Mouse (Mus musculus) midbrain, postnatal 0 days (tissue): ENCODE results near the gene Spata13. TPM values are rescaled to one million over a fixed set of nuclear protein-coding genes. Genes with fewer than 3 reads are reported as not detected.
A peak's percentile ranks its signal among the peaks of the same experiment; 100 is the strongest.

Experiments used
- ATAC-seq: fragments of 200-750 bp; cut with Nextera tagmentation; 2 replicates; pipeline ENCODE4 v1.8.0; 2017; ENCODE audit warnings: moderate number of reproducible peaks, mild to moderate bottlenecking, moderate TSS enrichment, moderate library complexity; ENCODE audit not compliant: low FRiP score
- DNase-seq: peaks from one replicate; pipeline ENCODE4 v3.0.0-alpha.2; 2015; ENCODE audit warnings: low spot score
- H3K27ac ChIP-seq: fragments of 300-500 bp; sonication (generic); 2 replicates; pipeline ENCODE4 v1.5.1; 2014; ENCODE audit warnings: low read depth, mild to moderate bottlenecking, low read length, mixed read lengths
- H3K27me3 ChIP-seq: fragments of 300-500 bp; sonication (generic); 2 replicates; pipeline ENCODE4 v1.6.1; 2014; ENCODE audit warnings: low read length, control low read depth, mixed read lengths; ENCODE audit not compliant: insufficient read depth
- H3K36me3 ChIP-seq: fragments of 300-500 bp; sonication (generic); 2 replicates; pipeline ENCODE4 v1.6.1; 2014; ENCODE audit warnings: low read length, control low read depth, mixed read lengths; ENCODE audit not compliant: insufficient read depth
- H3K4me1 ChIP-seq: fragments of 300-500 bp; sonication (generic); 2 replicates; pipeline ENCODE4 v1.6.1; 2014; ENCODE audit warnings: mild to moderate bottlenecking, control low read depth, antibody characterized with exemption, low read length, mixed read lengths; ENCODE audit not compliant: insufficient read depth
- H3K4me2 ChIP-seq: fragments of 300-500 bp; sonication (generic); 2 replicates; pipeline ENCODE4 v1.6.1; 2014; ENCODE audit warnings: low read depth, mild to moderate bottlenecking, low read length, mixed read lengths; ENCODE audit not compliant: poor library complexity, severe bottlenecking
- H3K4me3 ChIP-seq: fragments of 300-500 bp; sonication (generic); 2 replicates; pipeline ENCODE4 v1.5.1; 2014; ENCODE audit warnings: low read depth, mild to moderate bottlenecking, low read length, moderate library complexity
- H3K9ac ChIP-seq: fragments of 300-500 bp; sonication (generic); replicated peaks from 2 replicates; pipeline ENCODE4 v1.6.1; 2014; ENCODE audit warnings: mild to moderate bottlenecking, low read length, moderate library complexity, mixed read lengths; ENCODE audit not compliant: poor library complexity, severe bottlenecking
- H3K9me3 ChIP-seq: fragments of 300-500 bp; sonication (generic); 2 replicates; pipeline ENCODE4 v1.6.1; 2016; ENCODE audit warnings: low read length, control low read depth
- CTCF ChIP-seq: IDR thresholded peaks from 2 replicates; pipeline ENCODE4 v1.5.1; 2016; ENCODE audit warnings: antibody characterized with exemption, mild to moderate bottlenecking
- WGBS: fragments of 180-500 bp; shearing (Covaris S2); extraction: QIAGEN DNeasy Blood & Tissue Kit; methylation state at CpG from one replicate; pipeline ENCODE4 v1.1.7; 2014; 5-methylcytosine and 5-hydroxymethylcytosine counted together
- polyA plus RNA-seq: library from polyadenylated mRNA; unstranded; fragments of >200 nt; fragmentation: Nextera tagmentation; extraction: Ambion mirVana; gene quantifications from 2 replicates; pipeline ENCODE4 v1.2.1, GENCODE M21; 2015
- total RNA-seq: library from RNA; depleted of rRNA; stranded (reverse); fragments of >200 nt; gene quantifications from 2 replicates; pipeline ENCODE4 v1.2.3, GENCODE M21; 2014

The Spata13 gene
- total and polyA plus RNA-seq, 2 experiments from 2014 or later = 12.4 to 33.0 TPM

DNA sequence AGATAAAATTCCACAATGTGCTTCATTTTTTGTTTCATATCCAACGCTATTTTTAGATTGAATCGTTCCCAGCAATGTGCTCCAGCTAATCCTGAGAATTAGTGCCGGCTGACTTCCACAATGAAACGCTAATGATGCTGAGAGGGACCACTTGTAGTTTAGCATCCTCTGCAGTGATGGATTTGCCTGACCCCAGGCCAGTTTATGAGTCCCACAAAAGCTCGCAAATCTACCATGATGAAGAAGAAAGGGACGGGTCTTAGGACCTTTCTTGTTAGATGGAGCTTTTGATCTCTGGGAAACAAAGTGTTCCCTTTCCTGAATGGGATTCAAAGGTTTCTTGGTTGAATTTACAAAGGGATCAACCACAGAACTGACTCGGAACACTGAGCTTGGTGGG is 21.1 kb upstream of the Spata13 start:
- no peak for TF ChIP-seq CTCF
- no peak overlapping the region for H3K27ac ChIP-seq
- no peaks in the 10 kb centered on the region for H3K27me3 ChIP-seq
- no peaks in the 10 kb centered on the region for H3K4me1 ChIP-seq
- no peak for DNase-seq
- H3K9ac ChIP-seq = no peak overlapping the region
- H3K9me3 ChIP-seq = no peaks in the 10 kb centered on the region
- no peak overlapping the region for H3K4me3 ChIP-seq
- H3K36me3 ChIP-seq = no peaks in the 10 kb centered on the region
- H3K4me2 ChIP-seq = no peak overlapping the region
- no peak for ATAC-seq
- 5% methylated on average over 7 of the region's 7 CpGs for WGBS

DNA sequence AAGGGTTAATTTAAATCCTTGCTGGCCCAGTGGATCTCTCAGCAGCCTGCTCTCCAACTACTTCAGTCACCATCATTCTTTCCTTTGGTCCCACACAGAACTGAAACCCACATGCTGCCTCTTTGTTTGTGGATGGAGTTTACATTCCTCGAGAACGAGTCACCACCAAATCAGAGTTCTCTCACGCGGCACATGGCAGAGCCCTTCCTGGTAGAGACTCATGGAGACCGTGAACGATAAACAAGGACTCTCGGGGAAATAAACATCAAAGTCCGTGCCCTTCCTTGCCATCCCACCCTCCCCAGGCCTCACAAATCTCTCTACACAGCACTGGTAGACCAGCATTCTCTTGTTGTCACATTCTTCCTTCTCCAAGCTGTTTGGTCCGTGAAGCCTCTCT is 12.7 kb upstream of the Spata13 start:
- H3K36me3 ChIP-seq = no peaks in the 10 kb centered on the region
- no peak overlapping the region for H3K9ac ChIP-seq
- DNase-seq (no peak), ATAC-seq (no peak)
- H3K4me2 ChIP-seq = no peak overlapping the region
- no peak overlapping the region for H3K27ac ChIP-seq
- no peak overlapping the region for H3K4me3 ChIP-seq
- 84% methylated on average over 9 of the region's 9 CpGs for WGBS
- no peaks in the 10 kb centered on the region for H3K9me3 ChIP-seq
- no peaks in the 10 kb centered on the region for H3K4me1 ChIP-seq
- no peak for TF ChIP-seq CTCF
- H3K27me3 ChIP-seq = no peaks in the 10 kb centered on the region

DNA sequence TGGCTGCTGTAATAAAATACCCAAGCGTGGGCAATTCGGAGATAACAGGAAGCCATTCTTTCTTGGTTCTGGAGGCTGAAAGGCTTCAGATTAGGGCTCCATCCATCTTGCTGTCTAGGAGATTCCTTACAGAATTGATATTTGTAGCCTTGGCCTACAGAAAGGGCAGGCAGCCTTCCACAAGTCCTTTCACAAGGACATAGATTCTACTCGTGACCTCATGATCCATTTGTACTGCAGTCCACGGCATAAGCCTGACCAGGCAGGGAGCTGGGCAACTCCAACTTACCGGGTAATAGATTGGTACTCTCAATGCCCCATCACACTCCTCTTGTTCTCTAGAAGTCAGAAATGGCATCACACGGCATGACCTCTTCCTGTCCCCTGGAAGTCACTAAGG is 8.3 kb upstream of the Spata13 start:
- Histone ChIP-seq H3K4me1 (no peaks in the 10 kb centered on the region), H3K9me3 (no peaks in the 10 kb centered on the region), H3K27ac (no peak overlapping the region), H3K4me3 (no peak overlapping the region), H3K4me2 (no peak overlapping the region), H3K9ac (no peak overlapping the region), H3K36me3 (no peaks in the 10 kb centered on the region), H3K27me3 (no peaks in the 10 kb centered on the region)
- 79% methylated on average over 6 of the region's 6 CpGs for WGBS
- DNase-seq = no peak
- no peak for ATAC-seq
- TF ChIP-seq CTCF = no peak

DNA sequence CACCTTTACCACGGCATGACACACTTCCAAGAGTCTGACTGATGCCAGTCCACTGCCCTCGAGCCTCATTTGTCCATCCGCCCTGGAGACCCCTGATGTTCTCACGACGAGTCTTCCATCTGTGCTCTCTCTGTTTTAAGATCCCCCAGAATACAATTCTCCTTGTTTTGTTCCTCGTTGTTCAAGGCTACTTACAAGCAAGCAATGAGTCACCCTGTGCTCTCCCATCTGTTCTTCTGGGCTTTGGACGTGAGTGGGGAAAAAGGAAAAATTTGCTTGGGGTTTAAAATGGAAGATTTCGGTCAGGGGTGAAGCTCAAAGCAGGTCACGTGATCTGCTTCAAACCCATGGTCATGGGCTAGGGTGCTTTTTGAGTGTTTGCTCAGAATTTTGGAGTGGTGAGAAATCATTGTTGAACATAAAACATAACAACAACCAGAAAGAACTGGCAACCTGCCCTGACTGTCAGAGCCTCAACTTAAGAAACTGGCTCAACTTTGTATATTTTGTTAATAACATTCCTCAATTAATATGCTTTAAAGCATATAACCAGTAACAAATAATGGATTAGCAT is 3.8 kb upstream of the Spata13 start:
- ATAC-seq = no peak

DNA sequence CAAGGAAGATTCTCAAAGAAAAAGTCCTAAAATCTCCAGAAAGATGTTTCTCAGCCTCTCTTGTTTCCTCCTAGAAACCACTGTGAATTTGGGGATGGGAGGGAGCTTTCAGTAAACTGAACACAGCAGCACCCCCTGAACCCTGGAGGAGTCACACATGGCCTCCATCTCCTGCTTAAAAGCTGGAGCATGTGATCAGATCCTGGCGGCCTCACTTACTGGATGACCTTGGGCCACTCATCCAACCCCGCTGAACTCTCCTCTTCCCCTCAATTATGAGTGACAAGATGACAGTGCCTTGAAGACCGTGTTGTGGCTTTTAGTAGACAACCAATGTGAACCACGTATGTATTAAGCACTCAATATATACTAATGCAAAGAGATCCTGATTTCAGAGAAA is 2.8 kb upstream of the Spata13 start:
- TF ChIP-seq CTCF = no peak
- Histone ChIP-seq H3K9me3 (no peaks in the 10 kb centered on the region), H3K27ac (no peak overlapping the region), H3K4me3 (no peak overlapping the region), H3K27me3 (no peaks in the 10 kb centered on the region), H3K4me2 (no peak overlapping the region), H3K9ac (no peak overlapping the region), H3K4me1 (peaks cover 8% of the 10 kb centered on the region; the same call in 1 of the 2 replicates), H3K36me3 (no peaks in the 10 kb centered on the region)
- WGBS = 89% methylated on average over 4 of the region's 4 CpGs
- no peak for DNase-seq
- ATAC-seq = no peak

More for the DNA sequence above, 3.8 kb upstream of the Spata13 start:
- Histone ChIP-seq H3K9me3 (no peaks in the 10 kb centered on the region), H3K4me3 (no peak overlapping the region), H3K27ac (no peak overlapping the region), H3K9ac (no peak overlapping the region), H3K4me2 (no peak overlapping the region), H3K27me3 (no peaks in the 10 kb centered on the region), H3K36me3 (no peaks in the 10 kb centered on the region), H3K4me1 (0 out of 2 replicates have a peak, but pooled peaks cover under 1% of the 10 kb centered on the region)
- WGBS = 81% methylated on average over 9 of the region's 9 CpGs
- DNase-seq = no peak
- TF ChIP-seq CTCF = no peak

DNA sequence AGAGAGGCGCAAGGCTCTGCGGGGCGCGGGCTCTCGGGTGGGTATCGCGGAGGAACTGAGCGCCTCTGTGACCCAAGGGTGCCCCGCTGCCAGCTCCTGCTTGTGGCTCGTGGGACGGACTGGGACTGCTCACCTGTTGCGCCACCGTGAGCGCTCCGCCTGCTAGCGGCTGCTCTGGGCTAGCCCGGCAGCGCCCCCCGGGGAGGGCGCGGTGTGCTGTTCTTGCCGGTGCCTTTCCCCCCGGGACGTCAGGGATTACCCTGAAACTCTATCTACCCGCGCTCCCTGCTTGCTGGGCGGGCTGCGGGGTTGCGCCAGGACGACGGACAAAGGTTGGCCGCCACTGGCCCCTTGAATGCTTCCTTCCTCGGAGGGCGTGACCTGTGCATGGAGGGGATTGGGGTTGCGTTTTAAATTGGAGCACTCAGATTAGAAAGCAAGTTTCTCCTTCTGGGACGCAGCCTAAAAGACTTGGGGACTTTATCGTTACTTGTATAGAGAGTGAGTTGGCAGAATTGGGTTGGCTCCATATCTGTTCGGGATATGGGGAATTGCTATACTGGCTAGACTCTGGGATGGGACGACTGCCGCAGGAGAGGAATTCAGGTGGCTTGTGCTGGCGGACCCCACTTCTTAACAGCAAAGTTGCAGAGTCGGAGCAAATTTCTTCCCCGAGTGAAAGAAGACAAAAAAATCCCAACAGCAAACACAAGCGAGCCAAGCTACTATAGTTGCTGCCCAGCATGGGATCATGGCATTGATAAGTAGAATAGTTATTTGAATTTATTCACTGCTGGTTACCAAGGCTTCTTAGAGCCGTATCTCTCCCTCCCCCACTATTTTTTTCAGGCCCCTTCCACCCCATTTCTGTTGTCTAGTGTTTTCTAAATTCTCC is 1.3 kb downstream of the Spata13 start:
- Histone ChIP-seq H3K4me1 (peaks cover 12% of the 10 kb centered on the region; the same call in 1 of the 2 replicates), H3K27me3 (no peaks in the 10 kb centered on the region), H3K36me3 (no peaks in the 10 kb centered on the region), H3K4me2 (peak overlapping the region; percentile 99), H3K9me3 (no peaks in the 10 kb centered on the region), H3K27ac (no peak overlapping the region), H3K4me3 (peak overlapping the region; percentile 60), H3K9ac (peak overlapping the region; percentile 53)
- no peak; the same call in 1 of the 2 replicates for ATAC-seq
- peak; percentile 44 for DNase-seq
- peak; percentile 29; the same call in 1 of the 2 replicates for TF ChIP-seq CTCF
- under 1% methylated on average over 34 of the region's 45 CpGs for WGBS
